Mouse (Mus musculus) megakaryocyte-erythroid progenitor cell, adult 5-6 weeks (primary cell): ENCODE measurements around the gene Zfp658. TPM values are rescaled to one million over a fixed set of nuclear protein-coding genes. Genes with fewer than 3 reads are reported as not detected.

Source experiments
- ATAC-seq: replicated peaks from 2 replicates; pipeline ENCODE4 v1.8.0; 2016; ENCODE audit warnings: mild to moderate bottlenecking, inconsistent platforms; ENCODE audit not compliant: severe bottlenecking, poor library complexity, low FRiP score, low TSS enrichment
- total RNA-seq, 2 experiments: library from RNA; stranded (forward) in 1 of 2; stranded (reverse) in 1 of 2; fragments of 200-1000, 215-1000 nt in 1 of 2; fragments of >200 nt in 1 of 2; fragmentation: Nextera tagmentation in 1 of 2; gene quantifications; 2 replicates each; pipeline ENCODE4 v1.2.3; 2014 to 2017

The Zfp658 gene
- total RNA-seq, 2 experiments from 2014 or later: 0.09 to 1.2 TPM

DNA sequence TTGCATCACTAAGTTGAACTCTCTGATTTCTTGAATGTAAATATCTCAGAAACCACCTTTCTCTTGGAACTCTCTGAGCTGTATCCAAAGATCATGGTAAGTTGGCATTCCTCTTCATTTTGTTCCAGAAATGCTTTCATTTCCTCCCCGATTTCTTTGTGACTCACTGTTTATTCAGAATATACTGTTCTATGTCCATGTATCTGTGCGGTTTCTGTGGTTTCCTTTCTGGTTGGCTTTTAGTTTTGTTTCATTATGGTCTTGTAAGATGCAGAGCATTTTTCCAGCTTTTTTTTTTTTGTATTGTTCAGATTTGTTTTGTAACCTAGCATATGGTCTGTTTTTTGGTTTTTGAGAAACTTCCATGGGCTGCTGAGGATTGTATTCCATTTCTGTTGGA, 9.2 kb downstream of the Zfp658 start:
- no peak for ATAC-seq

GRCm38 (mm10) chr7:43579440-43580171, 17.6 kb downstream of the Zfp658 start, which contains the start of gene Zfp719:
Gene Zfp719 (plus strand): TSS chr7:43579610.
- ATAC-seq: peak; percentile 99

GRCm38 (mm10) chr7:43580526-43580925, 18.5 kb downstream of the Zfp658 start:
- no peak for ATAC-seq

GRCm38 (mm10) chr7:43584790-43585189, 22.7 kb downstream of the Zfp658 start:
- ATAC-seq: no peak

GRCm38 (mm10) chr7:43601884-43602283, 39.8 kb downstream of the Zfp658 start:
- no peak for ATAC-seq

DNA sequence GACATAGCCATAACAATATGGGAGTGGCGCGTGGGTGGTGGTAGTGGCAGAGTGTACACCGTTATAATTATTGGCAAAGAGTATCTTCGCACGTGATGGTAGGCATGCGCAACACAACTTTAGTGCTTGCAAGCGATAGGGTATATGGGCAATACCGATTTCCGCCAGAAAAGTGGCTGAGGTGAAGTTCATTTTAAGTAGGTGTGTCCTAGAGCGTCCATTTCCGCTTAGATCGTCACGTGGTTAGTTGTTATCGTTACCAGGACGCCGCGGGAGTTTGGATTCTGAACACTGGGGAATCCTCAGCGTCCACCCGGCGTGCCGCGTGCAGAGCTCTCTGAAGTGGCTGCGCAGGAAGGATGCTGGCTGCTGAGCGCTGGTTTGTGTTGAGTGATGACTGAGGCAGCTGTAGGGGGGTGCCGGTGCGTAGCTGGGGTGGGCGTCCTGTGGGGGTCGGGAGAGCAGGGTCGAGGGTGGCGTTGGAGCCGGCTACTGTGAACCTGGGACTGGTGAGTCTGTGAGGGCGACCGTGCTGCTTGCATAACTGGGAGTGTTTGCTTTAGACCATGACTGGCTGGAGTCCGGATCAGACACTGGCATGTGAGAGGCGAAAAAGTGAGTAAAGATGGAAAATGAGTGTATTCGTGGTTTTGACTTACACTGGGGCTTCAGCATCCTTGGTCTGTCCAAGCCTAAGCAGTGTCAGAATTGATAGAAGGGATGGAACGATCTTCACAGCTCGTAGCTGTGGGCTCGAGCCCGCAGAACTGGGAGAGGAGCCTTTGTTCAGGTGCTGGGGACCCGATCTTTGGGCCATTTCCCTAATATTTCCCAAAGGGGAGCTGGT, 45.1 kb downstream of the Zfp658 start, which contains the start of gene Zfp819:
TSS of gene Zfp819 (plus strand) at position 274 of the 847 bp plus-strand sequence.
- peak; percentile 44 for ATAC-seq

DNA sequence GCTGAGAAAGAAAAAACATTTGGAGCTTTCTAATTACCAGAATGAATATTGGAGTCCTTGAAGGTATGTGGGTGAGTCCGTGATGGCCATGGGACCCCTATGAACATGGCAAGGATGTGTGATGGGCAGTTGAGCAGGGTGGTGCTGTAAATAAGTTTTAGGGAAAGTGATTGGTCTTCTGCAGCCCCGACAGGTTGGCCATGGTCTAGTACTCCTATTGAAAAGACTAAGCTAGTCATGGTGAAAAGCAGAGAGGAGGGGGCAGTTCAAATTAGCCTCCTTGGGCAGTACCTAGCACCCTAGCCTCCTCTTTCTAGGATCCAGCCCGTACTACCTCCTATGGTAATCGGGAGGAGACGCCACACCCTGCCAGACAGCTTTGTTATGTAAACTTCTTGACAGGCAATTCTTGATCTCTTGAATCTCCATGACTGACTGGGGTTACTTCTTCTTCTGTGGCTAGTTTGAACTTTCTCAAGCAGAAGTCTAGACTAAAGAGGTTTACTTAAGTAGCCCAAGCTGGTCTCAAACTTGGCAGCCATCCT, 45.8 kb downstream of the Zfp658 start:
- no peak for ATAC-seq

DNA sequence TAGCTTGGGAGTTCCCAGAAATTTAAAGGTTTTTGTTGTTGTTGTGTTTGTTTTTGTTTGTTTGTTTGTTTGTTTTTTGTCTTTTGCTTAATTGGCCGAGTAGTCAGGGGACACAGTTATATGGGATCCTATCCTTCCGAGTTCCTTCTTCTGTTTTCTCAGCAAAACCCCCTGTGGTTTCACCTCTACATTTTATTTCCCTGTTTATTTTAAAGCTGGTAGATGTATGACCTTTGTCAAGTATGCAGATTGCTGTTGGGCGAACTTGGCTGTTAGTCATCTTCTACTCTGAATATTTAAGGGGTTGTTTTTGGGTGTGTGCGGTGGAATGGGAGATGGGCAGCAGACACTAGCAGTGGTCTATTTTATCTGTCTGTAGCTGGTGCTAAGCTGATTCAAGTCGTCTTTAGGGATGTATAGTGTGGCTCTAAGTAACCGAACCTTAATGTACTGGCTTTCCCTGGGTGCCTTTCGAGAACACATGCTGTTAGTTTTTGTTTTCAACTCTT, 46.3 kb downstream of the Zfp658 start:
- ATAC-seq: no peak

DNA sequence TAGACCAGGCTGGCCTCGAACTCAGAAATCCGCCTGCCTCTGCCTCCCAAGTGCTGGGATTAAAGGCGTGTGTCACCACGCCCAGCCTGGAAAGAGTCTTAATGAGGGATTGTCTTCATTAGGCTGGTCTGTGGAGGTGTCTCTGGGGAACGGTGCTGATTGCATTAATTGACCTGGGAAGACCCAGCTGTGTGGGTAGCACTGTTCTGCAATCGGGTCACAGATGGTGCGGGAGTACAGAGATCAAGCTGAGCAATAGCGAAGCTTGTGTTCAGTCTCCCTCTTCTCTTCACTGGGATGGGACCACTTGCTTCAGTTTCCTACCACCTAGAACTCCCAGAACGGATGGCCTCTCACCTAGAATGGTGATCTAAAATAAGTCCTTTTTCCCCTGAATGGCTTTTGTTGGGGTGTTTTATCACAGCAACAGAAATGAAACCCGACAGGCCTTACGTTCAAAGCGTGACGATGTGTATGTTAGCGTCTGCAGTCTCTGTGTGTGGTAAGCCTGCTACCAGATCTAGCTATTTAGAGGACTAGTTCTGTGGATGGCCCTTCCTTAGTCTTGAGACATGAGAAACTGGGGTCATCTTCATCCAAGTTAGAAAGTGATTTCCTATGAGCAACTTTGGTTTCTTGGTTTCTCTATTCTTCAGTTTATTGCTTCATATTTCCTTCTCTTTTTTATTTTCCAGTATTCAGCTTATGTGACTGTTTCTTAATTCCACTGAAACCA, 51.9 kb downstream of the Zfp658 start:
- no peak for ATAC-seq

DNA sequence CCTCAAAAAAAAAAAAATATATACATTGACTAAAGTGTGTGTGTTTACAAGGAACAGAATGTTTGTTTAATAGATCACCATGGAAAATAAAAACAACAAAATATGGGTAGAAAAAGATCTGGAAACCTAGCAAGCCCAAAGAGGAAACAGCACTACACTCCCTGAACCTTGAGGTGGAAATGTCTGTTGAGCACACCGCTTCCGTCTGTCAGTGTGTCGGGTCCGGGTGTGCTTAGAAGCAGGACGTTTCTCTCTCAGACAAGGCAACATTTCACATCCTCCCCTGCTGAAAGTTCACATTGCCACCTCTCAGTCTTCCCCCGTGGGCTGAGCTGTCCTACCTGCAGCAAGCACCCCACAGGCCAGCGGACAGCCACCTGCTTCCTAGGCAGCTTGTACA, 60.9 kb downstream of the Zfp658 start:
- ATAC-seq: no peak

DNA sequence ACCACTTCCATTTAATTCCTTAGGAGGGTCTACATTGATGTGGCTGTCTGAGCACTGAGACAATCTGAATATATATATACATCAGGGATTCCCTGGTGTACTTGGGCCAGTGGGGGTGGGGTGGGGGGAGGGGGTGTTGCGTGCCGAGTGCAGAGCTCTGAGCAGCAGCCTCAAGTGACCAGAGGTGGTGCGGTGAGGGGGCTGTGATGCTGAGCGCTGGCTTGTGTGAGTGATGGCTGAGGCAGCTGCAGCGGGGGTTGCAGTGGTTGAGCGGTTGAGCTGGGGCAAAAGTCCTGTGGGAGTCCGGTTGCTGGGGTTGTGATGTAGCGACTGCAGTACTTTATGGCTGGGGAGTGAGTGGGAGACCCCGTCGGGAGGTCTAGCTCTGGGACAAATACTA, 61.8 kb downstream of the Zfp658 start:
- no peak for ATAC-seq

Other genes starting within 250 kb of the Zfp658 start
- gene Zfp715, start 249.0 kb upstream of the Zfp658 start, total RNA-seq (2014; fragmentation: Nextera tagmentation): 11.5 and 15.9 TPM in 2 replicates
- gene Zfp715, start 249.0 kb upstream of the Zfp658 start, total RNA-seq (2017): 5.0 and 16.7 TPM in 2 replicates
- 6.4 and 6.9 TPM in 2 replicates for gene Siglecf, start 210.9 kb upstream of the Zfp658 start, total RNA-seq (2014; fragmentation: Nextera tagmentation)
- gene Siglecf, start 210.9 kb upstream of the Zfp658 start, total RNA-seq (2017): 3.1 and 13.0 TPM in 2 replicates
- gene Siglecg, start 154.1 kb upstream of the Zfp658 start, total RNA-seq (2014; fragmentation: Nextera tagmentation): 3.1 and 4.4 TPM in 2 replicates
- 1.3 TPM in 1 of 2 replicates, not detected in the other for gene Siglecg, start 154.1 kb upstream of the Zfp658 start, total RNA-seq (2017)
- gene Lim2, start 134.6 kb upstream of the Zfp658 start, total RNA-seq (2014; fragmentation: Nextera tagmentation): 2.1 TPM in 1 of 2 replicates, not detected in the other
- gene Lim2, start 134.6 kb upstream of the Zfp658 start, total RNA-seq (2017): not detected in 2 replicates
- gene Nkg7, start 125.2 kb upstream of the Zfp658 start, total RNA-seq (2014; fragmentation: Nextera tagmentation): 49.9 and 86.7 TPM in 2 replicates
- gene Nkg7, start 125.2 kb upstream of the Zfp658 start, total RNA-seq (2017): 41.8 and 53.8 TPM in 2 replicates
- gene Cldnd2, start 121.5 kb upstream of the Zfp658 start, total RNA-seq (2014; fragmentation: Nextera tagmentation): not detected in 2 replicates
- gene Cldnd2, start 121.5 kb upstream of the Zfp658 start, total RNA-seq (2017): not detected in 2 replicates
- gene Etfb, start 118.2 kb upstream of the Zfp658 start, total RNA-seq (2014; fragmentation: Nextera tagmentation): 212 and 237 TPM in 2 replicates
- 396 and 426 TPM in 2 replicates for gene Etfb, start 118.2 kb upstream of the Zfp658 start, total RNA-seq (2017)
- gene Gm45233, start 118.1 kb upstream of the Zfp658 start, total RNA-seq (2014; fragmentation: Nextera tagmentation): not detected in 2 replicates
- gene Gm45233, start 118.1 kb upstream of the Zfp658 start, total RNA-seq (2017): 4.2 TPM in 1 of 2 replicates, not detected in the other
- gene Vsig10l, start 99.1 kb upstream of the Zfp658 start, total RNA-seq (2014; fragmentation: Nextera tagmentation): 2.3 and 2.9 TPM in 2 replicates
- gene Vsig10l, start 99.1 kb upstream of the Zfp658 start, total RNA-seq (2017): 3.0 and 8.9 TPM in 2 replicates
- not detected in 2 replicates for gene Iglon5, start 72.2 kb upstream of the Zfp658 start, total RNA-seq (2014; fragmentation: Nextera tagmentation)
- gene Iglon5, start 72.2 kb upstream of the Zfp658 start, total RNA-seq (2017): not detected in 2 replicates
- not detected in 2 replicates for gene 4931406B18Rik, start 56.3 kb upstream of the Zfp658 start, total RNA-seq (2014; fragmentation: Nextera tagmentation)
- gene 4931406B18Rik, start 56.3 kb upstream of the Zfp658 start, total RNA-seq (2017): not detected in 2 replicates
- 1.9 and 3.5 TPM in 2 replicates for gene Cd33, start 17.8 kb upstream of the Zfp658 start, total RNA-seq (2014; fragmentation: Nextera tagmentation)
- 0.19 and 0.42 TPM in 2 replicates for gene Cd33, start 17.8 kb upstream of the Zfp658 start, total RNA-seq (2017)
- gene Zfp719, start 17.4 kb downstream of the Zfp658 start, total RNA-seq (2014; fragmentation: Nextera tagmentation): 5.0 and 5.5 TPM in 2 replicates
- 4.2 and 4.5 TPM in 2 replicates for gene Zfp719, start 17.4 kb downstream of the Zfp658 start, total RNA-seq (2017)
- not detected in 2 replicates for gene Zfp819, start 44.9 kb downstream of the Zfp658 start, total RNA-seq (2014; fragmentation: Nextera tagmentation)
- not detected in 2 replicates for gene Zfp819, start 44.9 kb downstream of the Zfp658 start, total RNA-seq (2017)
- not detected in 2 replicates for gene Ceacam18, start 72.5 kb downstream of the Zfp658 start, total RNA-seq (2014; fragmentation: Nextera tagmentation)
- gene Ceacam18, start 72.5 kb downstream of the Zfp658 start, total RNA-seq (2017): not detected in 2 replicates
- gene Siglece, start 97.9 kb downstream of the Zfp658 start, total RNA-seq (2014; fragmentation: Nextera tagmentation): 0.84 TPM in 1 of 2 replicates, not detected in the other
- gene Siglece, start 97.9 kb downstream of the Zfp658 start, total RNA-seq (2017): 2.2 TPM in 1 of 2 replicates, not detected in the other
- gene Ctu1, start 109.8 kb downstream of the Zfp658 start, total RNA-seq (2014; fragmentation: Nextera tagmentation): 8.6 and 13.2 TPM in 2 replicates
- 5.3 and 8.8 TPM in 2 replicates for gene Ctu1, start 109.8 kb downstream of the Zfp658 start, total RNA-seq (2017)
- gene Klk14, start 128.2 kb downstream of the Zfp658 start, total RNA-seq (2014; fragmentation: Nextera tagmentation): not detected in 2 replicates
- not detected in 2 replicates for gene Klk14, start 128.2 kb downstream of the Zfp658 start, total RNA-seq (2017)
- gene Klk13, start 150.3 kb downstream of the Zfp658 start, total RNA-seq (2014; fragmentation: Nextera tagmentation): not detected in 2 replicates
- gene Klk13, start 150.3 kb downstream of the Zfp658 start, total RNA-seq (2017): not detected in 2 replicates
- gene Klk12, start 206.6 kb downstream of the Zfp658 start, total RNA-seq (2014; fragmentation: Nextera tagmentation): not detected in 2 replicates
- not detected in 2 replicates for gene Klk12, start 206.6 kb downstream of the Zfp658 start, total RNA-seq (2017)
- not detected in 2 replicates for gene Klk11, start 212.3 kb downstream of the Zfp658 start, total RNA-seq (2014; fragmentation: Nextera tagmentation)
- gene Klk11, start 212.3 kb downstream of the Zfp658 start, total RNA-seq (2017): not detected in 2 replicates
- gene Klk10, start 218.8 kb downstream of the Zfp658 start, total RNA-seq (2014; fragmentation: Nextera tagmentation): not detected in 2 replicates
- not detected in 2 replicates for gene Klk10, start 218.8 kb downstream of the Zfp658 start, total RNA-seq (2017)
- not detected in 2 replicates for gene Klk9, start 229.6 kb downstream of the Zfp658 start, total RNA-seq (2014; fragmentation: Nextera tagmentation)
- not detected in 2 replicates for gene Klk9, start 229.6 kb downstream of the Zfp658 start, total RNA-seq (2017)
- gene Klk8, start 235.3 kb downstream of the Zfp658 start, total RNA-seq (2014; fragmentation: Nextera tagmentation): 4.7 and 9.3 TPM in 2 replicates
- gene Klk8, start 235.3 kb downstream of the Zfp658 start, total RNA-seq (2017): 2.4 and 6.9 TPM in 2 replicates
- not detected in 2 replicates for gene Klk7, start 249.0 kb downstream of the Zfp658 start, total RNA-seq (2014; fragmentation: Nextera tagmentation)
- not detected in 2 replicates for gene Klk7, start 249.0 kb downstream of the Zfp658 start, total RNA-seq (2017)